Mouse (Mus musculus) small intestine, adult 2 months (tissue): ENCODE results near the gene Pou6f2.

Source experiments
- CTCF ChIP-seq: fragments of 200-500 bp; IDR thresholded peaks from 2 replicates; pipeline ENCODE4 v1.5.1; 2012; ENCODE audit warnings: low read depth, mild to moderate bottlenecking, control low read depth, inconsistent platforms, low read length, moderate library complexity, mixed read lengths; ENCODE audit not compliant: insufficient replicate concordance, insufficient read length; ENCODE audit errors: extremely low read depth
- POLR2A ChIP-seq: fragments of 200-500 bp; IDR thresholded peaks from 2 replicates; pipeline ENCODE4 v1.6.1; 2012; ENCODE audit warnings: low read depth, mild to moderate bottlenecking, control low read depth, inconsistent platforms, low read length, moderate library complexity

DNA sequence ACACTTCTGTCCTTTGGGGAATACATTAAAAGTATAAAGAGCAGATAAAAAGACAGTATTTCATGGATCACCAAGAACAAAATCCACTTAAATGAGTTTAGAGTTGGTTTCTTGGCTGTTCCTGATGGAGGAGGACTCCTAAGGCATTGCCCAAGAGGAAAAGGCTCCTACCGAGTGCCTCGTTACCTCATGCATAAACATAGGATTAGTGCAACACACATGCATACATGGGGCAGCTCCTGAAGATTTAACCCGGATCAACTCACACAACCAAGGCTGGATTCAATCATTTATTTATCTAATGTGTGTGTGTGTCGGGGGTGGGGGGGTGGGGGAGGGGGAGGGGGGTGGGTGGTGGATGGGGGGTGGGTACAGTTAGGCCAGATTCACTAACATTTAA is 269.4 kb downstream of the Pou6f2 start:
- TF ChIP-seq CTCF (no peak), POLR2A (no peak)
